In genomic region chr15:99874612-99875333, GRCm38 (mm10) we compare ENCODE assay signal across 2 mouse cellular contexts.
TF ChIP-seq lines count a peak whose summit lies in the region.

No protein-coding gene starts in this region.

TF ChIP-seq in CH12.LX, 34 proteins besides CTCF, POLR2A, EP300 and RAD21 (continued from another document):
- TF ChIP-seq ZNF384 (IDR thresholded peaks at IDR 0.05; ENCODE audit: low read depth, low read length) (no peak), PAX5 (IDR thresholded peaks at IDR 0.05; ENCODE audit: low read length) (no peak), USF2 (conservative IDR thresholded peaks at IDR 0.05; ENCODE audit: low read depth, low read length) (no peak), MXI1 (IDR thresholded peaks at IDR 0.05; ENCODE audit: low read depth, low read length) (no peak), GABPA (IDR thresholded peaks at IDR 0.05; ENCODE audit: insufficient replicate concordance, low read depth, low read length) (no peak), NELFE (IDR thresholded peaks at IDR 0.05; ENCODE audit: low read depth, low read length) (no peak), MYC (IDR thresholded peaks at IDR 0.05; ENCODE audit: low read depth, low read length) (no peak), BHLHE40 (IDR thresholded peaks at IDR 0.05; ENCODE audit: low read depth, low read length) (no peak), POLR2AphosphoS2 (IDR thresholded peaks at IDR 0.05; ENCODE audit: low read depth, low read length) (no peak), CHD2 (IDR thresholded peaks at IDR 0.05; ENCODE audit: low read length) (no peak), NRF1 (IDR thresholded peaks at IDR 0.05; ENCODE audit: low read depth, low read length) (no peak), ZMIZ1 (IDR thresholded peaks at IDR 0.05; ENCODE audit: low read depth, low read length) (no peak), CHD1 (IDR thresholded peaks at IDR 0.05; ENCODE audit: low read depth, low read length) (no peak), JUND (conservative IDR thresholded peaks at IDR 0.05; ENCODE audit: low read depth, low read length) (no peak)

TF ChIP-seq in MEL, 35 proteins besides CTCF, POLR2A, EP300 and RAD21 (continued from another document):
- TF ChIP-seq USF2 (IDR thresholded peaks at IDR 0.05; ENCODE audit: borderline replicate concordance in 1 of 2, insufficient read depth in 1 of 2, low read depth in 1 of 2, low read length in 2 of 2) (no peak), POLR2AphosphoS2 (IDR thresholded peaks at IDR 0.05; ENCODE audit: low read length) (no peak), ELF1 (IDR thresholded peaks at IDR 0.05; ENCODE audit: low read depth, low read length) (no peak), HCFC1 (IDR thresholded peaks at IDR 0.05; ENCODE audit: low read depth, low read length) (no peak)
TF ChIP-seq in MEL: peak in this region for 0.
